Mouse (Mus musculus): Measurements from ENCODE around the gene Peli2. TPM values are rescaled to one million over a fixed set of nuclear protein-coding genes. Genes with fewer than 3 reads are reported as not detected.

Gene Peli2
- total RNA-seq, 2 experiments from 2014 or later, result 28.0 to 28.5 TPM

GRCm38 (mm10) chr14:48125971-48126370, 5.3 kb downstream of the Peli2 start:
- no peak for DNase-seq

GRCm38 (mm10) chr14:48126931-48127330, 6.3 kb downstream of the Peli2 start:
- no peak for DNase-seq

GRCm38 (mm10) chr14:48127609-48128185, 7.1 kb downstream of the Peli2 start:
- DNase-seq, result no peak

GRCm38 (mm10) chr14:48128701-48129100, 8.1 kb downstream of the Peli2 start:
- DNase-seq, result no peak

- no peak for DNase-seq
Measured at GRCm38 (mm10) chr14:48130021-48130420, 9.4 kb downstream of the Peli2 start.

- peak; percentile 27 to 39 for DNase-seq
Measured at GRCm38 (mm10) chr14:48130761-48131575, 10.3 kb downstream of the Peli2 start.

GRCm38 (mm10) chr14:48131576-48131922, 10.9 kb downstream of the Peli2 start:
- peak; percentile 70 to 76 for DNase-seq

- DNase-seq, result no peak
Measured at GRCm38 (mm10) chr14:48132241-48132640, 11.6 kb downstream of the Peli2 start.

- DNase-seq, result no peak
Measured at GRCm38 (mm10) chr14:48132865-48133802, 12.5 kb downstream of the Peli2 start.

GRCm38 (mm10) chr14:48134344-48134743, 13.7 kb downstream of the Peli2 start:
- peak; percentile 49 to 70 for DNase-seq

GRCm38 (mm10) chr14:48135816-48136345, 15.3 kb downstream of the Peli2 start:
- no peak for DNase-seq

GRCm38 (mm10) chr14:48137731-48138130, 17.1 kb downstream of the Peli2 start:
- no peak for DNase-seq

- DNase-seq, result peak in 1 of 2 experiments; percentile 64
Measured at GRCm38 (mm10) chr14:48138138-48138537, 17.5 kb downstream of the Peli2 start.

- DNase-seq, result no peak
Measured at GRCm38 (mm10) chr14:48139409-48139808, 18.8 kb downstream of the Peli2 start.

- DNase-seq, result no peak
Measured at GRCm38 (mm10) chr14:48141694-48142093, 21.1 kb downstream of the Peli2 start.

- DNase-seq, result no peak
Measured at GRCm38 (mm10) chr14:48142696-48143095, 22.1 kb downstream of the Peli2 start.

GRCm38 (mm10) chr14:48143141-48143540, 22.5 kb downstream of the Peli2 start:
- no peak for DNase-seq

- DNase-seq, result no peak
Measured at GRCm38 (mm10) chr14:48144330-48144729, 23.7 kb downstream of the Peli2 start.

GRCm38 (mm10) chr14:48147688-48148087, 27.1 kb downstream of the Peli2 start:
- DNase-seq, result peak; percentile 56 to 80

GRCm38 (mm10) chr14:48148615-48149014, 28.0 kb downstream of the Peli2 start:
- DNase-seq, result no peak

GRCm38 (mm10) chr14:48149351-48149750, 28.7 kb downstream of the Peli2 start:
- DNase-seq, result no peak

GRCm38 (mm10) chr14:48150903-48151302, 30.3 kb downstream of the Peli2 start:
- DNase-seq, result no peak

Measured in adrenal gland, postnatal 36 days (tissue).